Mouse (Mus musculus) MEL (cell line): ENCODE data around the gene Vwce. TPM values are rescaled to one million over a fixed set of nuclear protein-coding genes. Genes with fewer than 3 reads are reported as not detected.

Experiments
- DNase-seq: peaks from one replicate; pipeline ENCODE4 v3.0.0; 2011; ENCODE audit warnings: low read depth, low spot score
- H3K27ac ChIP-seq: 2 replicates; pipeline ENCODE4 v1.5.1; 2012; ENCODE audit warnings: low read depth, mild to moderate bottlenecking, control low read depth, low read length, moderate library complexity; ENCODE audit not compliant: control insufficient read depth
- H3K27me3 ChIP-seq, 2 experiments: fragments of 150-350 bp in 1 of 2; sonication (generic) in 1 of 2; 2 replicates each; pipeline ENCODE4 v1.6.1; 2012; ENCODE audit warnings: low read length in 2 of 2, mild to moderate bottlenecking in 2 of 2, improper control_type of control experiment in 1 of 2, moderate library complexity in 1 of 2; ENCODE audit not compliant: insufficient read depth in 2 of 2, control insufficient read depth in 1 of 2
- H3K36me3 ChIP-seq, 2 experiments: 2 replicates each; pipeline ENCODE4 v1.6.1; 2012 to 2014; ENCODE audit warnings: low read length in 2 of 2, improper control_type of control experiment in 1 of 2, inconsistent platforms in 1 of 2, mild to moderate bottlenecking in 1 of 2; ENCODE audit not compliant: insufficient read depth in 2 of 2, control insufficient read depth in 1 of 2
- H3K4me1 ChIP-seq, 2 experiments: fragments of 150-350 bp in 1 of 2; sonication (generic) in 1 of 2; 2 replicates each; pipeline ENCODE4 v1.6.1; 2012; ENCODE audit warnings: low read length in 2 of 2, improper control_type of control experiment in 1 of 2, mild to moderate bottlenecking in 1 of 2; ENCODE audit not compliant: insufficient read depth in 2 of 2, control insufficient read depth in 1 of 2
- H3K4me3 ChIP-seq, 2 experiments: fragments of 150-350 bp in 1 of 2; sonication (generic) in 1 of 2; 2 replicates each; pipeline ENCODE4 v1.5.1; 2012; ENCODE audit warnings: low read depth in 2 of 2, low read length in 2 of 2, mild to moderate bottlenecking in 2 of 2, moderate library complexity in 2 of 2, control low read depth in 1 of 2, improper control_type of control experiment in 1 of 2; ENCODE audit not compliant: control insufficient read depth in 1 of 2, insufficient read depth in 1 of 2
- H3K79me2 ChIP-seq: 2 replicates; pipeline ENCODE4 v1.6.1; 2012; ENCODE audit warnings: mild to moderate bottlenecking, low read length, moderate library complexity; ENCODE audit not compliant: control insufficient read depth, poor library complexity, insufficient read depth
- H3K9ac ChIP-seq: 2 replicates; pipeline ENCODE4 v1.6.1; 2012; ENCODE audit warnings: low read depth, mild to moderate bottlenecking, control low read depth, low read length, moderate library complexity; ENCODE audit not compliant: control insufficient read depth, poor library complexity, severe bottlenecking
- H3K9me3 ChIP-seq: fragments of 150-350 bp; sonication (generic); replicated peaks from 2 replicates; pipeline ENCODE4 v1.6.1; 2012; ENCODE audit warnings: mild to moderate bottlenecking, low read length, improper control_type of control experiment, moderate library complexity; ENCODE audit not compliant: insufficient read depth
- CTCF ChIP-seq, 3 experiments: IDR thresholded peaks in 2 of 3; conservative IDR thresholded peaks in 1 of 3; 2 replicates each; pipeline ENCODE4 v1.5.1; 2011 to 2012; ENCODE audit warnings: low read length in 3 of 3, low read depth in 2 of 3, mild to moderate bottlenecking in 2 of 3, improper control_type of control experiment in 1 of 3, inconsistent platforms in 1 of 3, mixed read lengths in 1 of 3, moderate library complexity in 1 of 3; ENCODE audit not compliant: control insufficient read depth in 1 of 3, insufficient read depth in 1 of 3, poor library complexity in 1 of 3, severe bottlenecking in 1 of 3
- ELF1 ChIP-seq: IDR thresholded peaks from 2 replicates; pipeline ENCODE4 v1.6.1; 2014; ENCODE audit warnings: low read depth, mild to moderate bottlenecking, inconsistent platforms, low read length, improper control_type of control experiment, moderate library complexity
- EP300 ChIP-seq, 2 experiments: IDR thresholded peaks; 2 replicates each; pipeline ENCODE4 v1.6.1; 2011; ENCODE audit warnings: improper control_type of control experiment in 2 of 2, low read length in 2 of 2, low read depth in 1 of 2, mild to moderate bottlenecking in 1 of 2
- ETS1 ChIP-seq: IDR thresholded peaks from 2 replicates; pipeline ENCODE4 v1.6.1; 2012; ENCODE audit warnings: low read depth, mild to moderate bottlenecking, inconsistent platforms, low read length, improper control_type of control experiment, moderate library complexity
- GATA1 ChIP-seq: IDR thresholded peaks from 2 replicates; pipeline ENCODE4 v1.6.1; 2011; ENCODE audit warnings: low read depth, low read length, improper control_type of control experiment
- JUND ChIP-seq: IDR thresholded peaks from 2 replicates; pipeline ENCODE4 v1.6.1; 2011; ENCODE audit warnings: low read depth, mild to moderate bottlenecking, improper control_type of control experiment, low read length
- MAFK ChIP-seq: IDR thresholded peaks from 2 replicates; pipeline ENCODE4 v1.6.1; 2011; ENCODE audit warnings: low read depth, mild to moderate bottlenecking, low read length, improper control_type of control experiment, borderline replicate concordance
- MAX ChIP-seq: IDR thresholded peaks from 2 replicates; pipeline ENCODE4 v1.6.1; 2011; ENCODE audit warnings: low read length, improper control_type of control experiment
- MAZ ChIP-seq: IDR thresholded peaks from 2 replicates; pipeline ENCODE4 v1.6.1; 2012; ENCODE audit warnings: low read depth, mild to moderate bottlenecking, inconsistent platforms, low read length, improper control_type of control experiment
- MXI1 ChIP-seq: IDR thresholded peaks from 2 replicates; pipeline ENCODE4 v1.6.1; 2011; ENCODE audit warnings: mild to moderate bottlenecking, low read depth, low read length, improper control_type of control experiment
- MYB ChIP-seq: IDR thresholded peaks from 2 replicates; pipeline ENCODE4 v1.6.1; 2011; ENCODE audit warnings: mild to moderate bottlenecking, low read depth, low read length, improper control_type of control experiment
- NRF1 ChIP-seq: IDR thresholded peaks from 2 replicates; pipeline ENCODE4 v1.6.1; 2014; ENCODE audit warnings: low read depth, mild to moderate bottlenecking, inconsistent platforms, low read length, improper control_type of control experiment, moderate library complexity; ENCODE audit not compliant: poor library complexity, insufficient read depth, severe bottlenecking
- POLR2A ChIP-seq, 2 experiments: IDR thresholded peaks; 2 replicates each; pipeline ENCODE4 v1.6.1; 2011 to 2012; ENCODE audit warnings: low read length in 2 of 2, mild to moderate bottlenecking in 2 of 2, control low read depth in 1 of 2, improper control_type of control experiment in 1 of 2, low read depth in 1 of 2, moderate library complexity in 1 of 2; ENCODE audit not compliant: control insufficient read depth in 1 of 2, insufficient read depth in 1 of 2, poor library complexity in 1 of 2
- POLR2AphosphoS5 ChIP-seq: IDR thresholded peaks from 2 replicates; pipeline ENCODE4 v1.6.1; 2012; ENCODE audit warnings: low read depth, borderline replicate concordance, mild to moderate bottlenecking, inconsistent platforms, low read length, moderate library complexity, mixed read lengths
- SIN3A ChIP-seq: IDR thresholded peaks from 2 replicates; pipeline ENCODE4 v1.6.1; 2012; ENCODE audit warnings: low read length, improper control_type of control experiment, inconsistent platforms
- TAL1 ChIP-seq: IDR thresholded peaks from 2 replicates; pipeline ENCODE4 v1.6.1; 2012; ENCODE audit warnings: mild to moderate bottlenecking, inconsistent platforms, low read length, moderate library complexity, mixed read lengths
- TBP ChIP-seq: IDR thresholded peaks from 2 replicates; pipeline ENCODE4 v1.8.0; 2011; ENCODE audit warnings: low read depth, low read length, improper control_type of control experiment
- UBTF ChIP-seq: IDR thresholded peaks from 2 replicates; pipeline ENCODE4 v1.6.1; 2012; ENCODE audit warnings: low read depth, mild to moderate bottlenecking, inconsistent platforms, low read length, improper control_type of control experiment, moderate library complexity, borderline replicate concordance; ENCODE audit not compliant: insufficient read depth
- USF1 ChIP-seq: IDR thresholded peaks from 2 replicates; pipeline ENCODE4 v1.6.1; 2014; ENCODE audit warnings: low read depth, mild to moderate bottlenecking, inconsistent platforms, low read length, improper control_type of control experiment, moderate library complexity
- ZKSCAN1 ChIP-seq: IDR thresholded peaks from 2 replicates; pipeline ENCODE4 v1.6.1; 2012; ENCODE audit warnings: low read depth, mild to moderate bottlenecking, inconsistent platforms, low read length, improper control_type of control experiment, moderate library complexity
- polyA plus RNA-seq, 2 experiments: library from polyadenylated mRNA; stranded (reverse) in 1 of 2; unstranded in 1 of 2; fragments of >175 nt in 1 of 2; fragments of >200 nt in 1 of 2; gene quantifications; 2 replicates each; pipeline versions ENCODE4 v1.2.1 to v1.2.4; 2012; ENCODE audit warnings: low replicate concordance in 2 of 2, low read depth in 1 of 2; ENCODE audit not compliant: insufficient read length in 2 of 2, insufficient read depth in 1 of 2, missing spikeins in 1 of 2
- total RNA-seq: library from RNA; depleted of rRNA; stranded (reverse); fragments of 300-350 nt; gene quantifications from 2 replicates; pipeline ENCODE4 v1.2.3, GENCODE M21; 2012

The Vwce gene
- total and polyA plus RNA-seq, 3 experiments: 0.04 to 666 (median 1.8) TPM

DNA sequence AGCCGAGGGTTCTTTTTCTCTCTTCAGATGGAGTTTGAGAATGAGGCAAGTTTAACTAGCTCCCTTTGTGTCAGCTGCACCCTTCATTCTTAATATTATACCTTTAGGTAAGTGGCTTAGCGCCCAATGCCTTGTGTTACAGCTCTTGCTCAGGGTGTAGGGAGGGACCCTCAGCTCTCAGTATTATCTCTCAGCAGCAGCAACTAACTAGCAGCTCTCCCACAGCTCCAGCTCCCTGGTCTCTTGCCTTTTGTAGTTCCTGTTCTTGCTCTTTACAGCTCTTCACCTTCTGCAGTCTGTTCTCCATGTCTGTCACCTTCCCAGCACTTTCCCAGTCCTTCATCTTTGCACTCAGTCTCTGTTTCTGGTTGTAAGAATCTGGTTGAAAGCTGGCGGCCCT is 57.6 kb downstream of the Vwce start:
- Histone ChIP-seq H3K4me3 (no peak overlapping the region), H3K36me3 (peaks cover 0 to 20% of the 10 kb centered on the region in 2 experiments; a peak in 2 of 4 replicates), H3K9me3 (no peaks in the 10 kb centered on the region), H3K27ac (peak overlapping the region; percentile 51), H3K9ac (peak overlapping the region; percentile 18; the same call in 1 of the 2 replicates), H3K79me2 (peaks cover 20% of the 10 kb centered on the region), H3K4me1 (peaks cover 5 to 26% of the 10 kb centered on the region in 2 experiments), H3K27me3 (no peaks in the 10 kb centered on the region)
- DNase-seq: peak; percentile 86
- peak; percentile 63 for TF ChIP-seq GATA1
- no peak for TF ChIP-seq ZKSCAN1
- peak; percentile 17 to 42; a peak in 2 of 4 replicates for TF ChIP-seq EP300 (IDR thresholded peaks at IDR 0.05; ENCODE audit: low read depth in 1 of 2, low read length in 2 of 2)
- TF ChIP-seq MAZ: no peak
- peak; percentile 11; the same call in 1 of the 2 replicates for TF ChIP-seq SIN3A
- TF ChIP-seq POLR2A (IDR thresholded peaks at IDR 0.05; ENCODE audit: control insufficient read depth in 1 of 2, insufficient read depth in 1 of 2, low read depth in 1 of 2, low read length in 2 of 2, poor library complexity in 1 of 2): no peak
- peak; percentile 81 for TF ChIP-seq TAL1
- 0 out of 2 replicates have a peak, but pooled peaks have one; percentile 20 for TF ChIP-seq TBP

- no peak overlapping the region for H3K27ac ChIP-seq
- peaks cover 0 to 20% of the 10 kb centered on the region in 2 experiments; a peak in 2 of 4 replicates for H3K36me3 ChIP-seq
- H3K4me3 ChIP-seq: no peak overlapping the region
- H3K9me3 ChIP-seq: no peaks in the 10 kb centered on the region
- H3K4me1 ChIP-seq: peaks cover 5 to 26% of the 10 kb centered on the region in 2 experiments
- TF ChIP-seq MAFK: no peak
- TF ChIP-seq UBTF: no peak
- TF ChIP-seq JUND: no peak
- no peak for TF ChIP-seq MAX
- 0 out of 2 replicates have a peak, but pooled peaks have one; percentile 4 for TF ChIP-seq SIN3A
- no peaks in the 10 kb centered on the region for H3K27me3 ChIP-seq
- peaks cover 20% of the 10 kb centered on the region for H3K79me2 ChIP-seq
- no peak overlapping the region for H3K9ac ChIP-seq
- no peak for DNase-seq
These were observed 58.3 kb downstream of the Vwce start for GRCm38 (mm10) chr19:10692361-10692760.

DNA sequence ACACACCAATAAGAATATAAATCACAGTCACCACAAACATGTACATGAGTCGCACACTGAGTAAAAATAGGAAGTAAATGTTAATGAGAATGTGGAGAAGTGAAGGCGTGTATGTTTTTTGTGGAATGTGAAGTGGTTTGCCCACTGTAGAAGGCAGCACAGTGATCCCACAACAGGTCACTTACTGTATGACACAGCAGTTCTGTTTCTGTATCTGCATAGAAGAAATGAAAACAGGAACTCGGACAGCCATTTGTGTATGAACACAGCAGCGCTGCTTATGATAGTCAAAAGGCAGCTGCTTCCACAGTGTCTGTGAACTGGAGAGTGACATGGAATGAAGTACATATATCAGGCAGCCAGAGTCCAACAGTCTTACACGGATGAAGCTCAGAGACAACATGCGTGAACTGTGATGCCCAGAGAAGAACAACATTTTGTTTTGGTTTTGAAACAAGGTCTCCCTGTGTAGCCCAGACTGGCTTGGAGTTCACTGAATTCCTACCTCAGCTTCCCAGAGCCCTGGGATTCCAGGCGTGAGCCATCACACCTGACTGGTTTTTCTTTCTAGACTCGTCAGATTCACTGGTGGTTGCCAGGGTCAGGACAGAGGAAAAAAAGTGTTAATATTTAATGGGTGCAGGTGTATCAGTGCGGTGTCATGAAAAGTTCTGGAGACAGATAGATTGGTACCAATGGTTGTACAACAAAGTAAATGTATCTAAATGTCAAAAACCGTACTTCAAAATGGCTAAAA is 60.1 kb downstream of the Vwce start:
- H3K4me3 ChIP-seq: no peak overlapping the region
- no peaks in the 10 kb centered on the region for H3K9me3 ChIP-seq
- peaks cover 5 to 23% of the 10 kb centered on the region in 2 experiments for H3K4me1 ChIP-seq
- no peaks in the 10 kb centered on the region for H3K27me3 ChIP-seq
- H3K27ac ChIP-seq: no peak overlapping the region
- peak; percentile 45 for DNase-seq
- peaks cover 0 to 19% of the 10 kb centered on the region in 2 experiments; a peak in 2 of 4 replicates for H3K36me3 ChIP-seq
- H3K9ac ChIP-seq: no peak overlapping the region
- TF ChIP-seq MYB (no peak), MAZ (no peak), JUND (no peak), ETS1 (no peak), POLR2AphosphoS5 (no peak), ELF1 (no peak), NRF1 (no peak), CTCF (IDR thresholded peaks at IDR 0.05 in 2 of 3, conservative IDR thresholded peaks at IDR 0.05 in 1 of 3; ENCODE audit: control insufficient read depth in 1 of 3, insufficient read depth in 1 of 3, low read depth in 2 of 3, low read length in 3 of 3, poor library complexity in 1 of 3, severe bottlenecking in 1 of 3) (no peak), ZKSCAN1 (no peak), MXI1 (no peak), USF1 (no peak)
- TF ChIP-seq, all 39 proteins: peak for 0
- peaks cover 13% of the 10 kb centered on the region for H3K79me2 ChIP-seq
